Mouse (Mus musculus) embryo, embryonic 10 days (tissue): ENCODE data around the gene Defb23.
"Not testable (repeated sequence)": the region's sequence is repeated elsewhere in the genome, so short reads cannot be mapped to it uniquely, and the experiment has no call there.

ENCODE experiments used
- DNase-seq: peaks from one replicate; pipeline ENCODE4 v3.0.0-alpha.2; 2015; ENCODE audit warnings: low spot score

The Defb23 gene

DNA sequence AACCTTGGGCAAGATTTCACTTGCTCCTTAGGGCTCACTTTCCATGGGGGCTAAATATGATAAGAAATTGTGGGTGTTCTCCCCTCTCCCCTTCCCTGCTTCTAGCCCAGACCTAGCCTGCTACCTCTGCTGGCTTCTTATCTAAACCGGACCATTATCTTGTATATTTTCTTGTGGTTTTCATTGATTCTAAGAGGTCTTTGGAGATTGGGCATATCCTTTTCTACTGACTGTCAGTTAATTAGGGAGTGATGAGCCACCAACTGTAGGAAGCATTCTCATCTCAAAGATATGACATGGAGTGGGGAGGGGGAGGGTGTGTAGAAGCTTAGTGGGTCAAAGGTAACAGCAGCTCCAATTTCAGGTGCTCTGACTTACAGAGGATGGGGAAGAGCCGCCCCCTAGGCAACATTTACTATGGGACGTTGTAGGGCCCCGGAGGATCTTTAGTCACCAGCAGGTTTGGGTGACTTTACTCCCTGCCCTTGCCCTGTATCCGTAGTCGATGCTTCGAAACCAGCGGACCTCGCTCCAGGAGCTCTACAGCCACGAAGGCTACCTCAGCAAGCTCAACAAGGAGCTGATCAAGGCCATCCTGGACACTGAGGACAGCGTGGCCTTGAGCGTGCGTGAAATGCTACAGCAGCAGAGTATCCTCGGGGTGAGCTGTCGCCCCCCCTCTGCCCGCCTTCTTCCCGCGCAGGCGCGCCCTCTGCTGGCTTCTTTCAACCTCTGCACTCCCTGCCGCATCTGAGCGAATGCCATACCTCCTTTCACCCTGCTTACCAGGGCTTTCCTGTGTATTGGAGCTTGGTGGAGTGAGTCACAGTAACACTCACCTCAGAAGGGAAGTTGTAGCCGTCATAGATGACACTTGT lies 27.2 kb downstream of the Defb23 start:
- DNase-seq: peak; percentile 84

DNA sequence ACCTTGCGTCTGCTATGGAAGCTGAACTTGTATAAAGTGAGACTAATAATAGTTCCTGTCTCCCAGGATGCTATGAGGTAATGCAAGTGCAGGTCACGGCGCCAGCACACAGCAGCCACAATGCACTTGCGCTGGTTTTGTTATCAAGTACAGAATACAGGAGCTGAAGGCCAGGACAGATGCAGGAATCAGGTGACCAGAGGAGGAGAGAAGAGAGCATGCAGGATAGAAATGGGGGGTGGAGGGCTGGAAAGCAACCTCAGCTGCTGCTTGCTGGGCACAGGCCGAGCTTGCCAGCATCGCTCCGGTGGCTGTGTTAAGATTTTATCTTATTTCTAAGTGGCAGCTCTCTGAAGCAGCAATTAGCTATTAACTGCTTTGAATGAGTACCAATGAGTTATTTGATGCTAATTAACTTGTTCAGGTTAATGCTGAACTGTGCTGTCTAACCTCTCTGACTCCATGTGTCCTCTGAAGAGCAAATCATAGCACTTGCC lies 28.0 kb downstream of the Defb23 start:
- DNase-seq: no peak

DNA sequence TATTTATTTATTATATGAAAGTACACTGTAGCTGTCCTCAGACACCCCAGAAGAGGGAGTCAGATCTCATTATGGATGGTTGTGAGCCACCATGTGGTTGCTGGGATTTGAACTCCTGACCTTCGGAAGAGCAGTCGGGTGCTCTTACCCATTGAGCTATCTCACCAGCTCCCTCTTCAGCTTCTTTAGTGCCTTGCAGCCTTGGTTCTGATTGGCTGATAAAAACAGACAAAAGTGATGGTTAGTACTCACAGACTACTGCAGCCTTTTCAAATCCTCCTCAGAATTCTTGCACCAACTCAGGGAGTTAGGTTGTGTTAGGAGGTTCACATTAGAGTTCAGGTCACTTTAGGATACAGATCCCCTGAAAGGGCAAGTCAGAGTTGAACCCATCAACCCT lies 35.9 kb downstream of the Defb23 start:
- not testable (repeated sequence) for DNase-seq

DNA sequence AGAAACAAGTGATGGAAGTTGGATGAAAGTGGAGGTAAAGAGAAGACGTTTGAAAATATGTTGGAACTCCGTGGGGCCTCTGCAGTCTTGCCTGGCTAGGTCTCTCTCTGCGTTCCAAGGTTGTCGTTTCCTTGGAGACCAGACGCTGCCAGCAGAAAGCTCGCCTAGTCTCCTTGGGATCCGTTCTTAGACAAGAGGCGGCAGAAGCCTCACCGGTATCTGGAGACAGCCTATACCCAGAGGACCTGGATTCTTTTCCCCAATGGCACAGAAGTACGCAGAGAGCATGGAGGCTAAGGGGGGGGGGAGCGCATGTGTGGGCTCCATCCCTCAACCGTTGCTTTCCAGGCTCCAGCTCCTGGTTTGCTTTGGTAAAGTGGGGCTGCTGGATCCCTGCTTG lies 36.9 kb downstream of the Defb23 start:
- peak; percentile 60 for DNase-seq

DNA sequence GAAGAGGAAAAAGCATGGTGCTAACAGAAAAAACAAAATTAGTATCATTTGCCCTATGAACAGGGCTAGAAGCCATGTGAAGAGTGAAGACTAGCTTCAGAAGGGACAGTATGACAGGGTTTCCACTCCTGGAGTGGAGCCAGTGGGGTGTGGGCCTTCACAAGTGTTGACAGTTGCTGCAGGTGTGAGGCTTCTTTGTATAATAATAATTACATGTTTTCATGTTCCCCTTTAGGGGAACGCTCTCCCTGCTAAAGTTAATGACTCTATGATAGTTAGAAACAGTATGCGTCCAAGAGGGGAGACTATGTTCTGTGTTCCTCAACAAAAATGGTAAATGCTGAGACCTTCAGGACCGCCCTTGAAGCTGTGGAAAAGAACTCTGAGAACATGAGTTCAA lies 48.6 kb downstream of the Defb23 start:
- DNase-seq: no peak

DNA sequence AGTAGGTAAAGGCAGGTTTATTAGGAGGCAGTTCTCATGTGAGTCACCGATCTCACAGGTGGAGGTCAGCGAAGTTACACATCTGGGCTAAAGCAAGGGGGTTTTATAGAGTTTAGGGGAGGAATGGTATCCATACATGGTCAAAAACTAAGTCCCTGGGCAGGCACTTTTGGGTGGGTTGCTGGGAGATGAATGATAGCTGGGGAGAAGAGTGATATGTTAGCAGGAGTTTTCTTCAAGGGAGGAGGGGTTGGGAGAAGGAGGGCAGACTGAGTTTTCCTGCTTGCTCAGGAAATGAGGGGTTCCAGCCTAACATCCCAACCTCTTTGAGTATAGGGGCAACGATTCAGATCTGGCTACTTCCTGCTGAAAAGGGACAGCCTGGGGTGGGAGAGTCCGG lies 49.1 kb downstream of the Defb23 start, which contains the start of gene 6820408C15Rik:
Gene 6820408C15Rik (plus strand): TSS at position 301 of the 400 bp plus-strand sequence.
- no peak for DNase-seq

DNA sequence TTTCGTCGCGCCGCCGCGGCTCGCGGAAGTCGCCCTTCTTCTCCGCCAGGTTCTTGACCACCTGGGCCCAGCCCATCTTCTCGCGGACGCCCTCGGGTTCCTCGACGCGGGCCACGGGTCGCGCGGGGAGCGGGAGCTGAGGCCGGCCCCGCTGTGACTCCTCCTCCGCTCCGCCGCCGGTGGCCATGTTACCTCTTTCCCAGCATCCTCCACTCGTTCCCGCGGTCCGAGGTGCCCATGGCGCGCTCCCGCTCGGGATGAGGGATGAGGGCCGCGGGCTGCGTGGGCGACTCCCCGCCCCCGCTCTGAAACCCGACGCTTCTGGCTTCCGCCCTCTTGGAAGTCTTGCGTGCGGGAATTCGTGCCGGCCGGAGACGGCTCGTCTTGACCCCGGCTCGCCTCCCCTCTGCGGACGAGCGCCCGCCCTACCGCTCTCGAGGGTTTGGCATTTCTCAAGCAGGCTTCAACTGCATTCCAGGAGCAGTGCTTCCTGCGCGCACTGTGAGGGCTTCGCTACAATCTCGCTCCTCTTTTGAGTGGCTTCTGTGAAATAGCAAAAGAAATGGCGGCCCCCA lies 49.7 kb downstream of the Defb23 start, which contains the start of gene Zcchc3:
Gene Zcchc3 (minus strand): TSS at position 437 of the 575 bp plus-strand sequence.
- peak; percentile 96 for DNase-seq

DNA sequence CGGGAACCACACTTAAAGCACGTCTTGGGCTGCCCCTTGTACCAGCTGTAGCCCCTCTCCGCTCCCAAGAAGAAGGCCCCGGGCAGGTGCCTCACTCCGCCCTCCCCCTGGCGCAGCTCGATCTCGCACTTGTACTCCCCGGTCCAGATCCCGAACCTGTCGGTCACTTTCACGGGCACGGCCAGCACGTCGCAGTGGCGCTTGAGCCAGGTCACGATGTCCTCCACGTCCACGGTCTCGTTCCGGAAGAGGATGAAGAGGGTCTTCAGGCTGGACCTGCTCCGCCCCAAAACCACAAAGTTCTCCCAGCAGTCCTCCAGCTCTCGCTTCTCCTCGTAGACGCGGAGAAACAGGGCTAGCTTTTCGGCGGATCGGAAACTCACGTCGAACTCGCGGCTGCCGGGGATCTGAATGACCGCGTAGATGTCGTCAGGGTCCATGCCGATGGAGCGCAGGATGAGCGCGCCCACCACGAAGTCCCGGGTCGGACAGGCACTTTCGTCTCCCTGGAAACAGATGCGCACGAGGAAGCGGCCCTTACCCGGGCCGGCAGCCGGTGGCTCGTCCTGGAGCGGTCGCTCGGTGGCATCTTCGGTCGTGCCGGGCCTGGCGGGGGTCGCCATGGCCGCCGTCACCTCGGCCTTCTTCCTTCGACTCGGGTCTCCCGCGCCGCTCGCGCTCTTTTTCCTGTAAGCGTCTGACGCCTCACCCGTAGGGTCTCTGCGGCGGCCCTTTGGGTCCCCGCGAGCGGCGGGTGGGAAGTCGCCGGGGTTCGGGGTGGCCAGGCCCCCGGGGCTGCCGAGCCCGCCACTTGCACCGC lies 50.4 kb downstream of the Defb23 start:
- peak; percentile 61 for DNase-seq

DNA sequence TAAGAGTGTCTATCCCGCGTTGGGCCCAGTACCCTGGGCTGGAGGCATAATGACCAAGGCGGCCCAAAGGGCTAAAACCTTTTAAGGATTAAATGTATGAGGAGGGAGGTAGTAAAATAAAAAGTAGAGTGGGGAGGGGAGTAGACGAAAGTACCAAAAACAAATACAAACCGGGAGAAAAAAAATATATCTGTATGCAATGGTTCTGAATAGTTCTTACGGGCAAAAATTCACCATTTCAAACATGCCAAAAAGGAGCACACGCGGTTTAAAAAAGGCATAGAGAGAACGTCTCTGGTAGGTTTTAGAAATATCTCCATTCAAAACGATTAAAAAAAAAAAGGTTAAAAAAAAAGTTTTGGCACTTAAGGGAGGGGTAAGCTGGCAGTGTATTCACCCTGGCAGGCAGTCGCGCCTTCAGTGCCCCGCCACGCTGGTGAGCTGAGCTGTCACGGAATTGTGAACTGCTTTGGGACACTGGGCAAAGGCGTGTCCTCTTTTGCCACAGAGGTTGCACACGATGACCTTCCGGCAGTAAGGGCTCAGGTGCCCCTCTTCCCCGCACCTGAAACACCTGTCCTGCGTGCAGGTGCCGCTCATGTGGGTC lies 51.2 kb downstream of the Defb23 start:
- DNase-seq: peak; percentile 59

DNA sequence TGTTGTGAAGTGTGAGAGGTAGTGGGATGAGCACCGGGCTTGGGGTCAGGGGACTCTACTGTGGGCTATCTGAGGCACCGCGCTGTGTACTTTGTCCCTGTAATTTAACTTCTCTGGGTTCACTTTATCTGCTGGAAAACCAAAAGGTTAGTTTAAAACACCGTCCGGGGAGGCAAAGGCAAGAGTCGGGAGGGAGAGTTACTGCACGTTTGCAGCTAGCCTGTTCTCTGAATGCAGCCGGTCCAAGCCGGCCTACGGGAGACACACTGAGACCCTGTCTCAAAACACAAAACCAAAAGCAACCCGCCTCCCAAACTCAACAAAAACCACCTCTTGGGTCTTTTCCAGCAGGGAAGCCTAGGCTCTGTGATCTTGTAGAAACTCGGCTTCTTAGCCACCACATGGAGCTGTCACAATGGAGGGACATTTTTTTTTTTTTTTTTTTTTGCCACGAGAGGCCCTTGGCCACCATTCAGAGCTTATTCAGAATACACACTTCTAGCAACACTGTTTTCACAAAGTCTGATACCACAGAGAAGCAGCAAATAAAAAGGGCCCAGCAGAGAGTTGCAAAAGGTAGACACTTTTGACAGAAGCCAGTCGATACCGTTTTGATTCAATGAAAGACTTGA lies 51.8 kb downstream of the Defb23 start:
- peak; percentile 43 for DNase-seq

DNA sequence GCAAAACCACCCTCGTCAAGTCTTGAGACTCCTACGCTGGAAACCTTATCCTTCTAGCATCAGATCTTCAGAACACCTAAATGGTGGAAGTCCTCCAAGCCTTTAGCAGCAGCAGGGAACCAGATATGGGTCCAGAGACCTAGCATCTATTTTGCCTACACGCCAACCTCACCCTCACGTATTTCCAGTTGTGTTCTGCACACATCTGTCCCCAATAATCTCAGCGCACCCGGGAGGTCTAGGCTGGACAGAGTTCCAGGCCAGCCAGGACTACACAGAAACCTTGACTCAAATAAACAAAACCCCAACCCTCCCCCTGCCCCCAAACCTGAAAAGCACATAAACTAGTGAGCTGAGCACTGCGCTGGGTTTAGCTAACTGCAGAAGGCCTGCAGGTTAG lies 52.9 kb downstream of the Defb23 start:
- peak; percentile 52 for DNase-seq

DNA sequence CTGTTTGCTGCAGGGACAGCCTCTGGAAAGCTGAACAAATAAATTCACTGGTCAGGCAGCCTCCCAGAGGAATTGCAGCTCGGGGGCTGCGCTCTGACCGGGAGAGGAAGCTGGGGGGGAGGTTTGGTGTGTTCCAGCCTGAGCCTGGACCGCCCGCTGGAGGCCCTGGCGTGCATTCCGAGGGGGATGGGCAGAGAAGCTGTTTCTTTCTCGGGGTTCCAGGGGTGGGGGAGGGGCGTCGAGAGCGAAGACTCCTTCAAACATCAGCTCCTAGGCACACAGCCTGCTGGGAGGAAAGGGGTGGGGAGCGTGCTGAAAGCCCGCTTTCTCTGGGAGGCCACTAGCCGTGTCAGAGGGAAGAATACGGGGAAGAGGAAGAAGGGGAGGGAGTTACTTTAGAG lies 53.4 kb downstream of the Defb23 start:
- peak; percentile 92 for DNase-seq

DNA sequence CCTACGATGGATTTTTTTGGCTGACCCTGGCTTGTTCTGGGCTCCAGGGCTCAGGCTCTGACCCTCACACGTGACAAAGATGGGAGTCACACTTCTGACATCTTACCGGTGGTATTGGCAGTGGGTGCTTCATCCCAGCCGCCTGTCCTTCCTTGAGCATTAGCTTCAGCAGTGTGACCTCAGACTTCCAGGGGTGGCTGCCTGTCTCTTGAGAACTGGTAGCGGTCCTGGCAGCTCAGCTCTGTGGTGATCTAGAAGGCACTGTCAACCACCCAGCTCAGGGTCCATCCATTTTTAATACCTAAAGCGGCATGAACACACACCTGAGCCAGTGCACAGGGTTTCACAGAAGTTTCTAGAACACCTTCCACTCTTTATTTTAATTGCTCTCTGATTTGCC lies 54.6 kb downstream of the Defb23 start:
- DNase-seq: no peak
